Mouse (Mus musculus): ENCODE results near the gene Cib2. TPM values are rescaled to one million over a fixed set of nuclear protein-coding genes. Genes with fewer than 3 reads are reported as not detected.

The Cib2 gene
- polyA plus RNA-seq, 1 experiment from 2014 or later: 43.4 TPM

GRCm38 (mm10) chr9:54538244-54538643, 21.8 kb downstream of the Cib2 start:
- no peak overlapping the region for H3K4me3 ChIP-seq (ENCODE audit: low read depth, low read length)
- no peaks in the 10 kb centered on the region for H3K9me3 ChIP-seq (replicated peaks; ENCODE audit: control insufficient read depth, low read length)
- peaks cover 20% of the 10 kb centered on the region for H3K4me1 ChIP-seq (ENCODE audit: control insufficient read depth, insufficient read depth, low read length)
- DNase-seq (ENCODE audit: low spot score): no peak
- H3K27ac ChIP-seq (ENCODE audit: low read depth, low read length): no peak overlapping the region
- no peaks in the 10 kb centered on the region for H3K36me3 ChIP-seq (ENCODE audit: control insufficient read depth, insufficient read depth, low read length)
- WGBS: 94% methylated on average over 3 of the region's 3 CpGs
- H3K27me3 ChIP-seq (replicated peaks; ENCODE audit: control insufficient read depth, insufficient read depth, low read length): no peaks in the 10 kb centered on the region
- no peak overlapping the region for H3K4me2 ChIP-seq (ENCODE audit: low read length)
- no peak for ATAC-seq
- no peak overlapping the region for H3K9ac ChIP-seq (ENCODE audit: low read length)

- Histone ChIP-seq H3K27ac (ENCODE audit: low read depth, low read length) (peak overlapping the region; percentile 74; the same call in 1 of the 2 replicates), H3K9ac (ENCODE audit: low read length) (no peak overlapping the region)
Measured at GRCm38 (mm10) chr9:54537480-54537879, 22.5 kb downstream of the Cib2 start.

GRCm38 (mm10) chr9:54537030-54537429, 23.0 kb downstream of the Cib2 start:
- no peak overlapping the region for H3K4me2 ChIP-seq (ENCODE audit: low read length)
- H3K4me1 ChIP-seq (ENCODE audit: control insufficient read depth, insufficient read depth, low read length): peaks cover 28% of the 10 kb centered on the region
- ATAC-seq (peak; percentile 81), DNase-seq (ENCODE audit: low spot score) (peak; percentile 86)
- 20% methylated on average over 4 of the region's 4 CpGs for WGBS
- H3K9me3 ChIP-seq (replicated peaks; ENCODE audit: control insufficient read depth, low read length): no peaks in the 10 kb centered on the region
- H3K9ac ChIP-seq (ENCODE audit: low read length): no peak overlapping the region
- H3K36me3 ChIP-seq (ENCODE audit: control insufficient read depth, insufficient read depth, low read length): no peaks in the 10 kb centered on the region
- H3K4me3 ChIP-seq (ENCODE audit: low read depth, low read length): no peak overlapping the region
- no peaks in the 10 kb centered on the region for H3K27me3 ChIP-seq (replicated peaks; ENCODE audit: control insufficient read depth, insufficient read depth, low read length)
- H3K27ac ChIP-seq (ENCODE audit: low read depth, low read length): peak overlapping the region; percentile 74

More at GRCm38 (mm10) chr9:54537480-54537879, 22.5 kb downstream of the Cib2 start:
- Histone ChIP-seq H3K9me3 (replicated peaks; ENCODE audit: control insufficient read depth, low read length) (no peaks in the 10 kb centered on the region), H3K36me3 (ENCODE audit: control insufficient read depth, insufficient read depth, low read length) (no peaks in the 10 kb centered on the region), H3K4me1 (ENCODE audit: control insufficient read depth, insufficient read depth, low read length) (peaks cover 26% of the 10 kb centered on the region), H3K4me3 (ENCODE audit: low read depth, low read length) (no peak overlapping the region), H3K27me3 (replicated peaks; ENCODE audit: control insufficient read depth, insufficient read depth, low read length) (no peaks in the 10 kb centered on the region), H3K4me2 (ENCODE audit: low read length) (no peak overlapping the region)
- DNase-seq (ENCODE audit: low spot score): no peak
- 62% methylated on average over 3 of the region's 3 CpGs for WGBS
- no peak for ATAC-seq

DNA sequence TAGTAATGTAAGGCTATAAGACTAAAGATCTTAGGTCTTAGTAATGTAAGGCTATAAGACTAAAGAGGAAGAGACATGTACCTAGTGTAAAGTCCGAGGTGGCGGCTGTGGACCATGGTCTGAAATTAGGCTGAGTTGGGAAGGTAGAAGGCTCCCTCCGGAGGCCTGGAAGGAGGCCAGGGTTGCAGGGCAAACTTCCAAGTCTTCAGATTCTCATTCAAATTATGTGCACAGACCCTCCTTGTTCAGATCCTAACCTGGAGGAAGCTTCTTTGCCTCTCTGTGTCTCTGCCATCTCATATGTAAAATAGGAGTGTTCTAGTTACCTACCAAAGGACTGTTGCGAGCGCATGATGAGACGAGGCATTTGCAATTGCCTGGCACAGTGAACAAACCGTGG, 23.8 kb downstream of the Cib2 start:
- peak; percentile 13; the same call in 1 of the 2 replicates for ATAC-seq
- Histone ChIP-seq H3K4me1 (ENCODE audit: control insufficient read depth, insufficient read depth, low read length) (peaks cover 28% of the 10 kb centered on the region), H3K27ac (ENCODE audit: low read depth, low read length) (peak overlapping the region; percentile 74), H3K9ac (ENCODE audit: low read length) (no peak overlapping the region), H3K4me2 (ENCODE audit: low read length) (no peak overlapping the region), H3K36me3 (ENCODE audit: control insufficient read depth, insufficient read depth, low read length) (no peaks in the 10 kb centered on the region), H3K27me3 (replicated peaks; ENCODE audit: control insufficient read depth, insufficient read depth, low read length) (no peaks in the 10 kb centered on the region), H3K4me3 (ENCODE audit: low read depth, low read length) (no peak overlapping the region), H3K9me3 (replicated peaks; ENCODE audit: control insufficient read depth, low read length) (no peaks in the 10 kb centered on the region)
- DNase-seq (ENCODE audit: low spot score): peak; percentile 61
- 29% methylated on average over 7 of the region's 7 CpGs for WGBS

- Histone ChIP-seq H3K4me3 (ENCODE audit: low read depth, low read length) (no peak overlapping the region), H3K4me2 (ENCODE audit: low read length) (no peak overlapping the region), H3K9ac (ENCODE audit: low read length) (peak overlapping the region; percentile 5; the same call in 1 of the 2 replicates), H3K9me3 (replicated peaks; ENCODE audit: control insufficient read depth, low read length) (no peaks in the 10 kb centered on the region), H3K27me3 (replicated peaks; ENCODE audit: control insufficient read depth, insufficient read depth, low read length) (no peaks in the 10 kb centered on the region), H3K27ac (ENCODE audit: low read depth, low read length) (peak overlapping the region; percentile 84), H3K36me3 (ENCODE audit: control insufficient read depth, insufficient read depth, low read length) (no peaks in the 10 kb centered on the region), H3K4me1 (ENCODE audit: control insufficient read depth, insufficient read depth, low read length) (peaks cover 28% of the 10 kb centered on the region)
- 25% methylated on average over 5 of the region's 5 CpGs for WGBS
- peak; percentile 86 for DNase-seq (ENCODE audit: low spot score)
- peak; percentile 87 for ATAC-seq
Measured at GRCm38 (mm10) chr9:54533975-54534374, 26.0 kb downstream of the Cib2 start.

GRCm38 (mm10) chr9:54532926-54533325, 27.1 kb downstream of the Cib2 start:
- DNase-seq (ENCODE audit: low spot score) (no peak), ATAC-seq (no peak)
- peaks cover 28% of the 10 kb centered on the region for H3K4me1 ChIP-seq (ENCODE audit: control insufficient read depth, insufficient read depth, low read length)
- H3K27me3 ChIP-seq (replicated peaks; ENCODE audit: control insufficient read depth, insufficient read depth, low read length): no peaks in the 10 kb centered on the region
- H3K9ac ChIP-seq (ENCODE audit: low read length): no peak overlapping the region
- H3K36me3 ChIP-seq (ENCODE audit: control insufficient read depth, insufficient read depth, low read length): no peaks in the 10 kb centered on the region
- H3K27ac ChIP-seq (ENCODE audit: low read depth, low read length): peak overlapping the region; percentile 30; the same call in 1 of the 2 replicates
- no peak overlapping the region for H3K4me2 ChIP-seq (ENCODE audit: low read length)
- no peak overlapping the region for H3K4me3 ChIP-seq (ENCODE audit: low read depth, low read length)
- no peaks in the 10 kb centered on the region for H3K9me3 ChIP-seq (replicated peaks; ENCODE audit: control insufficient read depth, low read length)
- WGBS: 57% methylated on average over 2 of the region's 2 CpGs

- ATAC-seq: no peak
- H3K4me3 ChIP-seq (ENCODE audit: low read depth, low read length): no peak overlapping the region
- H3K27ac ChIP-seq (ENCODE audit: low read depth, low read length): no peak overlapping the region
- H3K27me3 ChIP-seq (replicated peaks; ENCODE audit: control insufficient read depth, insufficient read depth, low read length): no peaks in the 10 kb centered on the region
- H3K9ac ChIP-seq (ENCODE audit: low read length): no peak overlapping the region
- no peak overlapping the region for H3K4me2 ChIP-seq (ENCODE audit: low read length)
- DNase-seq (ENCODE audit: low spot score): no peak
- H3K9me3 ChIP-seq (replicated peaks; ENCODE audit: control insufficient read depth, low read length): no peaks in the 10 kb centered on the region
- H3K4me1 ChIP-seq (ENCODE audit: control insufficient read depth, insufficient read depth, low read length): peaks cover 25% of the 10 kb centered on the region
- H3K36me3 ChIP-seq (ENCODE audit: control insufficient read depth, insufficient read depth, low read length): no peaks in the 10 kb centered on the region
Measured at GRCm38 (mm10) chr9:54531421-54531820, 28.6 kb downstream of the Cib2 start.

DNA sequence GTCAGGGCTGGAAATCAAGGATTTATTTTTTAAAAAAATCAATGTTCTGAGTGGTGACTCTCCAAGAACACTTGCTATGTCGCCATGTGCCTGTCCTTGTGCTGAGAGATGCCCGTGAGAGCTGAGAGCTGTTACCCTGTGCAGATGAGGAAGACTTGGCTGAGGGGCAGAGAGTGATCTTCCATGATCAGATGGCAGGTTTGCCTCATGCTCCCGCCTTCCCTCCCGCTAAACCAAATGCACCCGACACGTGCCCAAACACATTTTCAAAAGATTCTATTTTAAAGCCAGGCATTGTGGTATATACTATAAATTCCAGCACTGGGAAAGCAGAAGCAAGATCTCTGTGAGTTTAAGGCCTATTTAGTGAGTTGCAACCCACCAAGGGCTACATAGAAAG, 29.2 kb downstream of the Cib2 start:
- Histone ChIP-seq H3K27ac (ENCODE audit: low read depth, low read length) (no peak overlapping the region), H3K9ac (ENCODE audit: low read length) (no peak overlapping the region), H3K4me3 (ENCODE audit: low read depth, low read length) (no peak overlapping the region), H3K9me3 (replicated peaks; ENCODE audit: control insufficient read depth, low read length) (no peaks in the 10 kb centered on the region), H3K27me3 (replicated peaks; ENCODE audit: control insufficient read depth, insufficient read depth, low read length) (no peaks in the 10 kb centered on the region), H3K4me2 (ENCODE audit: low read length) (no peak overlapping the region), H3K4me1 (ENCODE audit: control insufficient read depth, insufficient read depth, low read length) (peaks cover 20% of the 10 kb centered on the region), H3K36me3 (ENCODE audit: control insufficient read depth, insufficient read depth, low read length) (no peaks in the 10 kb centered on the region)
- ATAC-seq: no peak
- WGBS: 78% methylated on average over 6 of the region's 6 CpGs
- no peak for DNase-seq (ENCODE audit: low spot score)

- ATAC-seq (no peak), DNase-seq (ENCODE audit: low spot score) (no peak)
- Histone ChIP-seq H3K27me3 (replicated peaks; ENCODE audit: control insufficient read depth, insufficient read depth, low read length) (no peaks in the 10 kb centered on the region), H3K27ac (ENCODE audit: low read depth, low read length) (no peak overlapping the region), H3K4me2 (ENCODE audit: low read length) (no peak overlapping the region), H3K9me3 (replicated peaks; ENCODE audit: control insufficient read depth, low read length) (no peaks in the 10 kb centered on the region), H3K9ac (ENCODE audit: low read length) (no peak overlapping the region), H3K36me3 (ENCODE audit: control insufficient read depth, insufficient read depth, low read length) (no peaks in the 10 kb centered on the region), H3K4me1 (ENCODE audit: control insufficient read depth, insufficient read depth, low read length) (peaks cover 20% of the 10 kb centered on the region), H3K4me3 (ENCODE audit: low read depth, low read length) (no peak overlapping the region)
- WGBS: 56% methylated on average over 2 of the region's 2 CpGs
Measured at GRCm38 (mm10) chr9:54529950-54530349, 30.1 kb downstream of the Cib2 start.
